Mouse (Mus musculus) liver, embryonic 11.5 days (tissue): ENCODE measurements at regions not wholly inside any gene's neighbourhood (a gene's known extent, or its start where the extent isn't known, plus 50 kb on each side); places are given as distances from the start of the nearest gene placed in this dataset.

Experiments used
- ATAC-seq: fragments of 200-750 bp; cut with Nextera tagmentation; replicated peaks from 2 replicates; pipeline ENCODE4 v1.8.0; 2017; ENCODE audit warnings: moderate number of reproducible peaks, mild to moderate bottlenecking, moderate TSS enrichment, moderate library complexity; ENCODE audit not compliant: low FRiP score
- DNase-seq: peaks from one replicate; pipeline ENCODE4 v3.0.0-alpha.2; 2017; ENCODE audit warnings: low spot score
- H3K27ac ChIP-seq: fragments of 300-500 bp; sonication (generic); 2 replicates; pipeline ENCODE4 v1.5.1; 2014; ENCODE audit warnings: mild to moderate bottlenecking, low read depth, low read length, control low read depth
- H3K27me3 ChIP-seq: fragments of 300-500 bp; sonication (generic); replicated peaks from 2 replicates; pipeline ENCODE4 v1.6.1; 2014; ENCODE audit warnings: low read length, mixed read lengths; ENCODE audit not compliant: control insufficient read depth, insufficient read depth
- H3K36me3 ChIP-seq: fragments of 300-500 bp; sonication (generic); 2 replicates; pipeline ENCODE4 v1.6.1; 2014; ENCODE audit warnings: mild to moderate bottlenecking, low read length, moderate library complexity, mixed read lengths; ENCODE audit not compliant: control insufficient read depth, insufficient read depth
- H3K4me1 ChIP-seq: fragments of 300-500 bp; sonication (generic); replicated peaks from 2 replicates; pipeline ENCODE4 v1.6.1; 2014; ENCODE audit warnings: low read length, mixed read lengths; ENCODE audit not compliant: control insufficient read depth, insufficient read depth
- H3K4me2 ChIP-seq: fragments of 300-500 bp; sonication (generic); 2 replicates; pipeline ENCODE4 v1.6.1; 2014; ENCODE audit warnings: mild to moderate bottlenecking, control low read depth, moderate library complexity
- H3K4me3 ChIP-seq: fragments of 300-500 bp; sonication (generic); 2 replicates; pipeline ENCODE4 v1.5.1; 2014; ENCODE audit warnings: low read depth, low read length, control low read depth
- H3K9ac ChIP-seq: fragments of 300-500 bp; sonication (generic); 2 replicates; pipeline ENCODE4 v1.6.1; 2014; ENCODE audit warnings: low read depth, low read length, control low read depth
- H3K9me3 ChIP-seq: fragments of 300-500 bp; sonication (generic); 2 replicates; pipeline ENCODE4 v1.6.1; 2016; ENCODE audit warnings: low read length, inconsistent platforms, mixed read lengths; ENCODE audit not compliant: control insufficient read depth
- WGBS: fragments of 180-500 bp; shearing (Covaris S2); extraction: QIAGEN DNeasy Blood & Tissue Kit; methylation state at CpG from one replicate; pipeline ENCODE4 v1.1.7; 2014; 5-methylcytosine and 5-hydroxymethylcytosine counted together

GRCm38 (mm10) chr6:98620886-98621285 is 278.3 kb upstream of the Gm765 start:
- Histone ChIP-seq H3K36me3 (no peaks in the 10 kb centered on the region), H3K27me3 (no peaks in the 10 kb centered on the region), H3K4me2 (no peak overlapping the region), H3K9me3 (no peaks in the 10 kb centered on the region), H3K9ac (no peak overlapping the region), H3K4me1 (no peaks in the 10 kb centered on the region), H3K4me3 (no peak overlapping the region), H3K27ac (no peak overlapping the region)
- WGBS: 89% methylated on average over 3 of the region's 3 CpGs
- DNase-seq: no peak
- no peak for ATAC-seq

DNA sequence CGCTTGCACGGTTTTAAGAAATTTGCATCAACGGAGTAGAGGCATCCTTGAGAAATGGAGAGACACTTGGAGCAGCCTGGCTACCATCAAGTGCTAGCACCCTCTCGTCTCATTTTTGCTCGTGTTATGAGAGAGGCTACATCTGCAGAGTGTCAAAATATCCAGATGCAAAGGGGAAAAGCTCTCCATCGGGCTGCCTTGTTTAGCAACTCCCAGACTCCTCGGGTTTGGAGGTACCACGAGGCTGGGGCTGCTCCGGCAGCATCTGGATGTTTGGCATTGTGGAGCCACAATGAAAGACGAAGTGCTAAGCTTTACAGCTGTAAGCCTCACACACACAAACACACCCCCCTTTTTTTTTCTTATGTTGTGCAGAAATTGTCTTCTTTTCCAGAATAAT is 270.5 kb upstream of the Gm765 start:
- Histone ChIP-seq H3K4me1 (peaks cover 5% of the 10 kb centered on the region), H3K4me2 (no peak overlapping the region)
- 77% methylated on average over 10 of the region's 10 CpGs for WGBS

GRCm38 (mm10) chr6:98609133-98609532 is 266.6 kb upstream of the Gm765 start:
- Histone ChIP-seq H3K36me3 (no peaks in the 10 kb centered on the region), H3K9ac (no peak overlapping the region), H3K27ac (no peak overlapping the region), H3K27me3 (no peaks in the 10 kb centered on the region), H3K9me3 (no peaks in the 10 kb centered on the region), H3K4me3 (no peak overlapping the region), H3K4me2 (no peak overlapping the region), H3K4me1 (peaks cover 5% of the 10 kb centered on the region)
- DNase-seq (no peak), ATAC-seq (no peak; the same call in 1 of the 2 replicates)
- 24% methylated on average over 1 of the region's 1 CpGs for WGBS

More for the DNA sequence above, 270.5 kb upstream of the Gm765 start:
- no peak overlapping the region for H3K4me3 ChIP-seq
- H3K36me3 ChIP-seq: no peaks in the 10 kb centered on the region
- no peak for DNase-seq
- no peaks in the 10 kb centered on the region for H3K27me3 ChIP-seq
- no peaks in the 10 kb centered on the region for H3K9me3 ChIP-seq
- ATAC-seq: no peak
- H3K9ac ChIP-seq: no peak overlapping the region
- no peak overlapping the region for H3K27ac ChIP-seq

DNA sequence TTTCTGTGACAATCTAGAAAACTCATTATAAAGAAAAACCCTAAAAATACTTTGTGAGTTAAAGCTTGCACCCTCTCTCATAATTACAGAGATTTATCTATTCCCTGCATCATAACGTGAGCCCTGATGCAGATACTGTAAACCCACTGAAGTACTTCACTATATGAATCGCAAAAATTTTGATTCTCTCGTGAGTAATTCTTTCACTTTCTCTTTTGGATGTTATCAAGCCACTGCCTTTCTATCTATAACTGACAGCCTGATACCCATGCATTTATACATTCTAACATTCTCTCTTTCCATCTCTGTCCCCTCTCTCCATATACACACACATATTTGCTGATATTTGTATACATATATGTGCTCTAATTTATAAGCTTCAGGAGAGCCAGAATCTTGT is 264.1 kb upstream of the Gm765 start:
- Histone ChIP-seq H3K27ac (no peak overlapping the region), H3K9ac (no peak overlapping the region), H3K4me3 (no peak overlapping the region), H3K27me3 (no peaks in the 10 kb centered on the region), H3K4me2 (no peak overlapping the region), H3K36me3 (no peaks in the 10 kb centered on the region), H3K4me1 (peaks cover 5% of the 10 kb centered on the region), H3K9me3 (no peaks in the 10 kb centered on the region)
- ATAC-seq: no peak
- 74% methylated on average over 3 of the region's 3 CpGs for WGBS
- no peak for DNase-seq

DNA sequence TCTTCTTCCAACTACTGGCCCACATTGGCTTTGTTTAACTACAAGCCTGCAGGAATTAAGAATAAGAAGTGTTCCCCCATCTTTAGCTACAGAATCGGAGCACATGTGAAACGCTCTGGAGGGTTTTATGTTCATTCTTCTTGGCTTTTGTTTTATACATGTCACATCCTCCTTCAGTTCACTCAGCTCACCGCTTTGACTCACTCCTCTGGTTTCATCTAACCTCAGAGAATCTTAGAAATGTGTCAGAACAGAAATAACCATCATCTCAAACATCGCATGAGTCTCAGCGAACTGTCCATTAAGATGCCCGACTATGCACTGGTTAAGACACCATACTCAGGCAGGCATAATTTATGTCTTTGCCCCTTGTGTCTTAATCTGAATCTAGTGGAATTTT is 255.1 kb upstream of the Gm765 start:
- H3K9ac ChIP-seq: no peak overlapping the region
- no peak overlapping the region for H3K4me3 ChIP-seq
- no peaks in the 10 kb centered on the region for H3K27me3 ChIP-seq
- H3K27ac ChIP-seq: no peak overlapping the region
- no peak overlapping the region for H3K4me2 ChIP-seq
- H3K4me1 ChIP-seq: no peaks in the 10 kb centered on the region
- 86% methylated on average over 6 of the region's 6 CpGs for WGBS
- DNase-seq (no peak), ATAC-seq (no peak)
- H3K36me3 ChIP-seq: no peaks in the 10 kb centered on the region
- no peaks in the 10 kb centered on the region for H3K9me3 ChIP-seq

DNA sequence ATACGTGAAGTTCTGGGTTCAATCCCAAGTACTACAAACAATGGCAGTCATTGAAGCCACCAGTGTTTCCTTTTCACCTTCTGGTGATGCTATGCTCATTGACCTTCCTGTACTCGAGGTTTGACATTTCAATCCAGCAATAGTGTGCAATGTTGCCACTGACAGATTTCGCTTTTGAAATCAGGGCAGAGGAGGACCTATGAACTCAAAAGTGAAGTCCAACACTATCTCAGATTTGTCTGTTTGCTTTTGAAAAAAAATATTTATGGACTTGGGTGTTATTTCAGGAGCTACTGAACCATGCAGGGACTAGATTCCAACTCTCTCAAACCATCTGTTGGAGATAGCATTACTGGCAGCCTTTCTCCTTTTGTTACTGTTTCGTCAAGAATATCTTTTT is 248.4 kb upstream of the Gm765 start:
- DNase-seq (no peak), ATAC-seq (no peak)
- no peak overlapping the region for H3K4me3 ChIP-seq
- H3K4me2 ChIP-seq: no peak overlapping the region
- no peaks in the 10 kb centered on the region for H3K27me3 ChIP-seq
- WGBS: 71% methylated on average over 4 of the region's 4 CpGs
- no peaks in the 10 kb centered on the region for H3K9me3 ChIP-seq
- H3K36me3 ChIP-seq: no peaks in the 10 kb centered on the region
- no peaks in the 10 kb centered on the region for H3K4me1 ChIP-seq
- H3K9ac ChIP-seq: no peak overlapping the region
- no peak overlapping the region for H3K27ac ChIP-seq

- no peak overlapping the region for H3K4me2 ChIP-seq
- no peak overlapping the region for H3K4me3 ChIP-seq
- 49% methylated on average over 4 of the region's 4 CpGs for WGBS
- ATAC-seq (0 out of 2 replicates have a peak, but pooled peaks have one; percentile 47), DNase-seq (no peak)
- H3K36me3 ChIP-seq: no peaks in the 10 kb centered on the region
- no peak overlapping the region for H3K9ac ChIP-seq
- H3K9me3 ChIP-seq: no peaks in the 10 kb centered on the region
- no peaks in the 10 kb centered on the region for H3K27me3 ChIP-seq
- no peak overlapping the region for H3K27ac ChIP-seq
- H3K4me1 ChIP-seq: no peaks in the 10 kb centered on the region
Observed at GRCm38 (mm10) chr6:98588979-98589378, 246.4 kb upstream of the Gm765 start.

- H3K9ac ChIP-seq: no peak overlapping the region
- WGBS: 86% methylated on average over 4 of the region's 4 CpGs
- H3K4me1 ChIP-seq: no peaks in the 10 kb centered on the region
- ATAC-seq (no peak), DNase-seq (no peak)
- H3K27ac ChIP-seq: no peak overlapping the region
- H3K4me3 ChIP-seq: no peak overlapping the region
- no peak overlapping the region for H3K4me2 ChIP-seq
- H3K27me3 ChIP-seq: no peaks in the 10 kb centered on the region
- H3K36me3 ChIP-seq: no peaks in the 10 kb centered on the region
- no peaks in the 10 kb centered on the region for H3K9me3 ChIP-seq
Observed at GRCm38 (mm10) chr6:98584541-98584940, 242.0 kb upstream of the Gm765 start.

- no peaks in the 10 kb centered on the region for H3K27me3 ChIP-seq
- ATAC-seq: no peak
- H3K27ac ChIP-seq: no peak overlapping the region
Observed at GRCm38 (mm10) chr6:98582826-98583225, 240.3 kb upstream of the Gm765 start.

More at GRCm38 (mm10) chr6:98582826-98583225, 240.3 kb upstream of the Gm765 start:
- Histone ChIP-seq H3K4me1 (no peaks in the 10 kb centered on the region), H3K4me3 (no peak overlapping the region), H3K36me3 (no peaks in the 10 kb centered on the region), H3K9ac (no peak overlapping the region), H3K9me3 (no peaks in the 10 kb centered on the region), H3K4me2 (no peak overlapping the region)
- WGBS: 54% methylated on average over 2 of the region's 2 CpGs
- DNase-seq: no peak
